15 mouse cellular contexts compared by ENCODE assay signal in genomic region chr14:24876508-24876907, GRCm38 (mm10).
DNase-seq lines count a peak whose midpoint lies in the region; ATAC-seq lines count a peak whose summit lies in the region.
"Had no signal": no experiment of that assay in that cellular context is flagged by ENCODE, and none has a peak within 500 bp of the region (broad histone marks: within the 10 kb centered on the region; RNA-seq: fewer than 3 reads in every experiment).

No protein-coding gene starts in this region.

- no peak for ATAC-seq in midbrain, embryonic 12.5 days (ENCODE audit: low FRiP score, low read depth)

- peaks cover 23% of the 10 kb centered on the region for H3K4me1 ChIP-seq in midbrain, embryonic 12.5 days

- 76% methylated on average over 5 of the region's 5 CpGs for WGBS in midbrain, embryonic 12.5 days

- no peak overlapping the region for H3K4me2 ChIP-seq in midbrain, embryonic 12.5 days (replicated peaks)
- H3K4me2 ChIP-seq: lung, embryonic 14.5 days had no signal

- H3K36me3 ChIP-seq in midbrain, embryonic 12.5 days, result no peaks in the 10 kb centered on the region

- H3K9ac ChIP-seq in midbrain, embryonic 12.5 days (replicated peaks), result no peak overlapping the region
- H3K9ac ChIP-seq: lung, embryonic 14.5 days had no signal

- H3K27ac ChIP-seq in midbrain, embryonic 12.5 days (replicated peaks), result peak overlapping the region; percentile 21; the same call in 1 of the 2 replicates

- peak; percentile 85 for DNase-seq in heart, adult 11 months
- DNase-seq in heart, adult 8-10 months (ENCODE audit: low spot score), result no peak
- peak; percentile 41 for DNase-seq in retina, postnatal 1 day
- DNase-seq in retina, embryonic 14.5 days (ENCODE audit: low spot score), result no peak
- no peak for DNase-seq in thymus, postnatal 4 days
- DNase-seq in thymus, postnatal 25 days, result no peak
- DNase-seq: embryo, embryonic 11 days; gastrocnemius, postnatal 10 days; heart, postnatal 10 days; kidney, adult 2 months; kidney, postnatal 25 days; lung, embryonic 14.5 days; lung, postnatal 4 days; thymus, adult 18-20 months had no signal

- no peak overlapping the region for H3K4me3 ChIP-seq in midbrain, embryonic 12.5 days

- no peaks in the 10 kb centered on the region for H3K9me3 ChIP-seq in midbrain, embryonic 12.5 days

- H3K27me3 ChIP-seq in midbrain, embryonic 12.5 days, result no peaks in the 10 kb centered on the region

Comparison
In these comparisons a context has a peak if more than half of its experiments do, and no peak if none do; other contexts are left out.
1. DNase-seq: peak in heart, adult 11 months (single experiment) and retina, postnatal 1 day (single experiment); none in heart, adult 8-10 months (single experiment), retina, embryonic 14.5 days (single experiment), thymus, postnatal 4 days (single experiment) and thymus, postnatal 25 days (single experiment).